Mouse (Mus musculus) MEL (cell line): ENCODE measurements around the gene Rnf115. TPM values are rescaled to one million over a fixed set of nuclear protein-coding genes. Genes with fewer than 3 reads are reported as not detected.

ENCODE experiments used
- DNase-seq: peaks from one replicate; pipeline ENCODE4 v3.0.0; 2011; ENCODE audit warnings: low read depth, low spot score
- H3K27ac ChIP-seq: 2 replicates; pipeline ENCODE4 v1.5.1; 2012; ENCODE audit warnings: low read depth, mild to moderate bottlenecking, control low read depth, low read length, moderate library complexity; ENCODE audit not compliant: control insufficient read depth
- H3K27me3 ChIP-seq, 2 experiments: fragments of 150-350 bp in 1 of 2; sonication (generic) in 1 of 2; 2 replicates each; pipeline ENCODE4 v1.6.1; 2012; ENCODE audit warnings: low read length in 2 of 2, mild to moderate bottlenecking in 2 of 2, improper control_type of control experiment in 1 of 2, moderate library complexity in 1 of 2; ENCODE audit not compliant: insufficient read depth in 2 of 2, control insufficient read depth in 1 of 2
- H3K36me3 ChIP-seq, 2 experiments: 2 replicates each; pipeline ENCODE4 v1.6.1; 2012 to 2014; ENCODE audit warnings: low read length in 2 of 2, improper control_type of control experiment in 1 of 2, inconsistent platforms in 1 of 2, mild to moderate bottlenecking in 1 of 2; ENCODE audit not compliant: insufficient read depth in 2 of 2, control insufficient read depth in 1 of 2
- H3K4me1 ChIP-seq, 2 experiments: fragments of 150-350 bp in 1 of 2; sonication (generic) in 1 of 2; 2 replicates each; pipeline ENCODE4 v1.6.1; 2012; ENCODE audit warnings: low read length in 2 of 2, improper control_type of control experiment in 1 of 2, mild to moderate bottlenecking in 1 of 2; ENCODE audit not compliant: insufficient read depth in 2 of 2, control insufficient read depth in 1 of 2
- H3K4me3 ChIP-seq, 2 experiments: fragments of 150-350 bp in 1 of 2; sonication (generic) in 1 of 2; 2 replicates each; pipeline ENCODE4 v1.5.1; 2012; ENCODE audit warnings: low read depth in 2 of 2, low read length in 2 of 2, mild to moderate bottlenecking in 2 of 2, moderate library complexity in 2 of 2, control low read depth in 1 of 2, improper control_type of control experiment in 1 of 2; ENCODE audit not compliant: control insufficient read depth in 1 of 2, insufficient read depth in 1 of 2
- H3K79me2 ChIP-seq: 2 replicates; pipeline ENCODE4 v1.6.1; 2012; ENCODE audit warnings: mild to moderate bottlenecking, low read length, moderate library complexity; ENCODE audit not compliant: control insufficient read depth, poor library complexity, insufficient read depth
- H3K9ac ChIP-seq: 2 replicates; pipeline ENCODE4 v1.6.1; 2012; ENCODE audit warnings: low read depth, mild to moderate bottlenecking, control low read depth, low read length, moderate library complexity; ENCODE audit not compliant: control insufficient read depth, poor library complexity, severe bottlenecking
- H3K9me3 ChIP-seq: fragments of 150-350 bp; sonication (generic); replicated peaks from 2 replicates; pipeline ENCODE4 v1.6.1; 2012; ENCODE audit warnings: mild to moderate bottlenecking, low read length, improper control_type of control experiment, moderate library complexity; ENCODE audit not compliant: insufficient read depth
- BHLHE40 ChIP-seq: IDR thresholded peaks from 2 replicates; pipeline ENCODE4 v1.6.1; 2012; ENCODE audit warnings: low read depth, mild to moderate bottlenecking, inconsistent platforms, low read length, improper control_type of control experiment, borderline replicate concordance
- CHD1 ChIP-seq: IDR thresholded peaks from 2 replicates; pipeline ENCODE4 v1.6.1; 2012; ENCODE audit warnings: low read depth, mild to moderate bottlenecking, inconsistent platforms, low read length, improper control_type of control experiment
- CTCF ChIP-seq, 3 experiments: IDR thresholded peaks in 2 of 3; conservative IDR thresholded peaks in 1 of 3; 2 replicates each; pipeline ENCODE4 v1.5.1; 2011 to 2012; ENCODE audit warnings: low read length in 3 of 3, low read depth in 2 of 3, mild to moderate bottlenecking in 2 of 3, improper control_type of control experiment in 1 of 3, inconsistent platforms in 1 of 3, mixed read lengths in 1 of 3, moderate library complexity in 1 of 3; ENCODE audit not compliant: control insufficient read depth in 1 of 3, insufficient read depth in 1 of 3, poor library complexity in 1 of 3, severe bottlenecking in 1 of 3
- ELF1 ChIP-seq: IDR thresholded peaks from 2 replicates; pipeline ENCODE4 v1.6.1; 2014; ENCODE audit warnings: low read depth, mild to moderate bottlenecking, inconsistent platforms, low read length, improper control_type of control experiment, moderate library complexity
- EP300 ChIP-seq, 2 experiments: IDR thresholded peaks; 2 replicates each; pipeline ENCODE4 v1.6.1; 2011; ENCODE audit warnings: improper control_type of control experiment in 2 of 2, low read length in 2 of 2, low read depth in 1 of 2, mild to moderate bottlenecking in 1 of 2
- ETS1 ChIP-seq: IDR thresholded peaks from 2 replicates; pipeline ENCODE4 v1.6.1; 2012; ENCODE audit warnings: low read depth, mild to moderate bottlenecking, inconsistent platforms, low read length, improper control_type of control experiment, moderate library complexity
- GABPA ChIP-seq: IDR thresholded peaks from 2 replicates; pipeline ENCODE4 v1.6.1; 2012; ENCODE audit warnings: low read depth, mild to moderate bottlenecking, inconsistent platforms, low read length, improper control_type of control experiment, moderate library complexity
- HCFC1 ChIP-seq: IDR thresholded peaks from 2 replicates; pipeline ENCODE4 v1.6.1; 2012; ENCODE audit warnings: low read depth, mild to moderate bottlenecking, inconsistent platforms, low read length, improper control_type of control experiment, moderate library complexity
- JUND ChIP-seq: IDR thresholded peaks from 2 replicates; pipeline ENCODE4 v1.6.1; 2011; ENCODE audit warnings: low read depth, mild to moderate bottlenecking, improper control_type of control experiment, low read length
- KAT2A ChIP-seq: conservative IDR thresholded peaks from 2 replicates; pipeline ENCODE4 v1.6.1; 2012; ENCODE audit warnings: low read depth, low read length, improper control_type of control experiment, inconsistent platforms
- MAFK ChIP-seq: IDR thresholded peaks from 2 replicates; pipeline ENCODE4 v1.6.1; 2011; ENCODE audit warnings: low read depth, mild to moderate bottlenecking, low read length, improper control_type of control experiment, borderline replicate concordance
- MAZ ChIP-seq: IDR thresholded peaks from 2 replicates; pipeline ENCODE4 v1.6.1; 2012; ENCODE audit warnings: low read depth, mild to moderate bottlenecking, inconsistent platforms, low read length, improper control_type of control experiment
- MEF2A ChIP-seq: IDR thresholded peaks from 2 replicates; pipeline ENCODE4 v1.6.1; 2014; ENCODE audit warnings: low read depth, mild to moderate bottlenecking, inconsistent platforms, low read length, improper control_type of control experiment; ENCODE audit not compliant: poor library complexity, insufficient replicate concordance, severe bottlenecking; ENCODE audit errors: extremely low read depth
- MXI1 ChIP-seq: IDR thresholded peaks from 2 replicates; pipeline ENCODE4 v1.6.1; 2011; ENCODE audit warnings: mild to moderate bottlenecking, low read depth, low read length, improper control_type of control experiment
- MYC ChIP-seq: IDR thresholded peaks from 2 replicates; pipeline ENCODE4 v1.6.1; 2011; ENCODE audit warnings: low read depth, mild to moderate bottlenecking, low read length, improper control_type of control experiment, moderate library complexity
- NELFE ChIP-seq: IDR thresholded peaks from 2 replicates; pipeline ENCODE4 v1.6.1; 2011; ENCODE audit warnings: low read depth, low read length, improper control_type of control experiment
- NRF1 ChIP-seq: IDR thresholded peaks from 2 replicates; pipeline ENCODE4 v1.6.1; 2014; ENCODE audit warnings: low read depth, mild to moderate bottlenecking, inconsistent platforms, low read length, improper control_type of control experiment, moderate library complexity; ENCODE audit not compliant: poor library complexity, insufficient read depth, severe bottlenecking
- POLR2A ChIP-seq, 2 experiments: IDR thresholded peaks; 2 replicates each; pipeline ENCODE4 v1.6.1; 2011 to 2012; ENCODE audit warnings: low read length in 2 of 2, mild to moderate bottlenecking in 2 of 2, control low read depth in 1 of 2, improper control_type of control experiment in 1 of 2, low read depth in 1 of 2, moderate library complexity in 1 of 2; ENCODE audit not compliant: control insufficient read depth in 1 of 2, insufficient read depth in 1 of 2, poor library complexity in 1 of 2
- POLR2AphosphoS2 ChIP-seq: IDR thresholded peaks from 2 replicates; pipeline ENCODE4 v1.6.1; 2011; ENCODE audit warnings: low read length, improper control_type of control experiment
- RAD21 ChIP-seq: IDR thresholded peaks from 2 replicates; pipeline ENCODE4 v1.6.1; 2011; ENCODE audit warnings: mild to moderate bottlenecking, low read depth, low read length, improper control_type of control experiment
- RCOR1 ChIP-seq: IDR thresholded peaks from 2 replicates; pipeline ENCODE4 v1.6.1; 2012; ENCODE audit warnings: low read depth, mild to moderate bottlenecking, inconsistent platforms, low read length, improper control_type of control experiment
- SIN3A ChIP-seq: IDR thresholded peaks from 2 replicates; pipeline ENCODE4 v1.6.1; 2012; ENCODE audit warnings: low read length, improper control_type of control experiment, inconsistent platforms
- SMC3 ChIP-seq: IDR thresholded peaks from 2 replicates; pipeline ENCODE4 v1.6.1; 2011; ENCODE audit warnings: low read depth, low read length, improper control_type of control experiment
- TAL1 ChIP-seq: IDR thresholded peaks from 2 replicates; pipeline ENCODE4 v1.6.1; 2012; ENCODE audit warnings: mild to moderate bottlenecking, inconsistent platforms, low read length, moderate library complexity, mixed read lengths
- TCF12 ChIP-seq: IDR thresholded peaks from 2 replicates; pipeline ENCODE4 v1.6.1; 2014; ENCODE audit warnings: low read depth, mild to moderate bottlenecking, inconsistent platforms, low read length, improper control_type of control experiment, moderate library complexity
- ZC3H11A ChIP-seq: IDR thresholded peaks from 2 replicates; pipeline ENCODE4 v1.6.1; 2012; ENCODE audit warnings: low read depth, mild to moderate bottlenecking, inconsistent platforms, low read length, improper control_type of control experiment
- ZKSCAN1 ChIP-seq: IDR thresholded peaks from 2 replicates; pipeline ENCODE4 v1.6.1; 2012; ENCODE audit warnings: low read depth, mild to moderate bottlenecking, inconsistent platforms, low read length, improper control_type of control experiment, moderate library complexity
- polyA plus RNA-seq, 2 experiments: library from polyadenylated mRNA; stranded (reverse) in 1 of 2; unstranded in 1 of 2; fragments of >175 nt in 1 of 2; fragments of >200 nt in 1 of 2; gene quantifications; 2 replicates each; pipeline versions ENCODE4 v1.2.1 to v1.2.4; 2012; ENCODE audit warnings: low replicate concordance in 2 of 2, low read depth in 1 of 2; ENCODE audit not compliant: insufficient read length in 2 of 2, insufficient read depth in 1 of 2, missing spikeins in 1 of 2
- total RNA-seq: library from RNA; depleted of rRNA; stranded (reverse); fragments of 300-350 nt; gene quantifications from 2 replicates; pipeline ENCODE4 v1.2.3, GENCODE M21; 2012

Gene Rnf115
- total and polyA plus RNA-seq, 3 experiments: 43.2 to 71.8 (median 66.1) TPM

DNA sequence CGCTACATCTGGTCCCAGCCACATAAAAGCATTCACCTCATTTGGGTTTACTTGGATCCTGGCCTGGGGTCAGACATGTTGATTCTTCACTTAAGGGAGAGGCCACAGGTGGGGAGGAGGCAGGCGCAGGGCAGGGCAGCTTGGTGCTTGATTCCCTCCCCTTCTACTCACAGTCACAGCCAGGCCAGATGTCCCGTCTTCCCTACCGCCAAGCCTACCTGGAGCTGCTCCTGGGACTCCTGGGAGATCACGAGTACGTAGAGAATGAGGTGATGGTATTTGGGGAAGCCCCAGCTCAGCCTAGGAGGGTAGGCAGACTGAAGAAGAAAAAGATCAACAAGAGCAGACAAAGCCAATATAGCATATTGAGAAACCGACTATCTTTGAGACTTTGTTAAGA is 20.5 kb upstream of the Rnf115 start:
- H3K36me3 ChIP-seq: peaks cover 3% of the 10 kb centered on the region in 2 experiments; a peak in 3 of 4 replicates

DNA sequence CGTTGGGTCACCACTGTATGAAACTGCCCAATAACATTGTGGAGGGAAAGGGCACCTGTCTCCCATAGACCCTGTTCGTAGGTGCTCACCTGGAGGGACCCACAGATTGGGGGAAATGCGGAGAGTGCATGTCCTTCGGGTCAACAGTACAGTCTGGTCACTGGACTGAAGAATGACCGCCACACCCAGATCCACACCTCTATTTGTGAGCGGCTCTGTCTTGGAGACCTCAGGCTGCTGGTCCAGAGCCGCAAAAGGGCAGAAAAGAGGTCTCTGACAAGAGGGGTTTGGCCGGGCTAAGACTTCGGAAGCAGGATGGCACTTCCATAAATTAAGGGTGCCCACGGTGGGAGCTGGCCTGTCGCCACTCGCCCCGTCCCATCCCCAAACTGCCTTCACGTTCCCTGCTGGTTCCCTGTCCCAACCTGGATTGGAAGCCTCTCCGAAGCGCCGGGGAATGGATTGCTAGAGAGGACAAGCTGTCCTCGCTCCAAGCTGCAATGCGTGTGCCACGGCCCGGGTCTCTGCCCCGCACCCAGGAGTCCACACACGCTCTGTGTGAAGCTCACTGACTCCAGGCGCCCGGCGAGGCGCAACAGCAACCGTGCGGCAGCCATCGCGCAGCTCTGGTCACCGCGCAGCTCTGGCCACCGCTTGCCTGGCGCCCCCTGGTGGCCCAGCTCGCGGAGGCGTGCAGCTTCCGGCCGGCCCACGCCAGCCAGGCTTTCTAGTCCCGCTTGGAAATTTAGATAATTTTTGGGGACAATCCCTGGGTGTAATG is 19.4 kb upstream of the Rnf115 start, which contains the start of gene Nudt17:
Gene Nudt17 (minus strand): TSS at position 660 of the 781 bp plus-strand sequence.
- H3K27ac ChIP-seq: no peak within 1 kb of the TSS
- H3K4me1 ChIP-seq: peaks cover 0 to 12% of the 10 kb centered on the region in 2 experiments; a peak in 2 of 4 replicates
- H3K36me3 ChIP-seq: peaks cover 3% of the 10 kb centered on the region in 2 experiments; a peak in 3 of 4 replicates
- H3K4me3 ChIP-seq: peak within 1 kb of the TSS; percentile 62 to 71
- H3K27me3 ChIP-seq: no peaks in the 10 kb centered on the region
- peak within 1 kb of the TSS; percentile 77 for H3K9ac ChIP-seq
- TF ChIP-seq ETS1 (no peak), NELFE (peak; percentile 18; the same call in 1 of the 2 replicates), RCOR1 (peak; percentile 33; the same call in 1 of the 2 replicates), SMC3 (peak; percentile 92), MXI1 (peak; percentile 65), MYC (peak; percentile 65; the same call in 1 of the 2 replicates), NRF1 (peak; percentile 68), TCF12 (peak; percentile 58), ZKSCAN1 (no peak), CTCF (IDR thresholded peaks at IDR 0.05 in 2 of 3, conservative IDR thresholded peaks at IDR 0.05 in 1 of 3; ENCODE audit: control insufficient read depth in 1 of 3, insufficient read depth in 1 of 3, low read depth in 2 of 3, low read length in 3 of 3, poor library complexity in 1 of 3, severe bottlenecking in 1 of 3) (peak; percentile 92 to 100 (median 99)), MEF2A (no peak), CHD1 (0 out of 2 replicates have a peak, but pooled peaks have one; percentile 72), POLR2A (IDR thresholded peaks at IDR 0.05; ENCODE audit: control insufficient read depth in 1 of 2, insufficient read depth in 1 of 2, low read depth in 1 of 2, low read length in 2 of 2, poor library complexity in 1 of 2) (peak in 1 of 2 experiments; percentile 43; a peak in 1 of 4 replicates), RAD21 (peak; percentile 77), MAFK (no peak), ZC3H11A (peak; percentile 88), GABPA (no peak), BHLHE40 (peak; percentile 68; the same call in 1 of the 2 replicates), SIN3A (peak; percentile 81), EP300 (IDR thresholded peaks at IDR 0.05; ENCODE audit: low read depth in 1 of 2, low read length in 2 of 2) (peak in 1 of 2 experiments; percentile 21; a peak in 1 of 4 replicates), HCFC1 (peak; percentile 66), POLR2AphosphoS2 (no peak), ELF1 (peak; percentile 78), MAZ (peak; percentile 81), KAT2A (no peak; the same call in 1 of the 2 replicates), JUND (no peak), TAL1 (no peak)
- TF ChIP-seq, all 39 proteins: peak for 18
- peak; percentile 88 for DNase-seq
- Histone ChIP-seq H3K79me2 (no peaks in the 10 kb centered on the region; the same call in 1 of the 2 replicates), H3K9me3 (no peaks in the 10 kb centered on the region)

More for the DNA sequence above, 20.5 kb upstream of the Rnf115 start:
- Histone ChIP-seq H3K9me3 (no peaks in the 10 kb centered on the region), H3K27ac (no peak overlapping the region), H3K79me2 (no peaks in the 10 kb centered on the region; the same call in 1 of the 2 replicates), H3K4me1 (peaks cover 0 to 12% of the 10 kb centered on the region in 2 experiments; a peak in 2 of 4 replicates), H3K4me3 (no peak overlapping the region), H3K27me3 (no peaks in the 10 kb centered on the region), H3K9ac (no peak overlapping the region)
- TF ChIP-seq POLR2AphosphoS2: peak; percentile 29; the same call in 1 of the 2 replicates
- no peak for TF ChIP-seq GABPA
- no peak for TF ChIP-seq ZKSCAN1
- no peak for TF ChIP-seq SIN3A
- no peak for DNase-seq
